Mouse (Mus musculus) limb, embryonic 11.5 days (tissue): ENCODE results near the gene Skap1. TPM values are rescaled to one million over a fixed set of nuclear protein-coding genes. Genes with fewer than 3 reads are reported as not detected.

Experiments used
- ATAC-seq: fragments of 200-750 bp; cut with Nextera tagmentation; 2 replicates; pipeline ENCODE4 v1.8.0; 2017; ENCODE audit warnings: low read depth; ENCODE audit not compliant: insufficient number of reproducible peaks, low FRiP score, low TSS enrichment
- DNase-seq: peaks from one replicate; pipeline ENCODE4 v3.0.0-alpha.2; 2015; ENCODE audit warnings: low spot score
- H3K27ac ChIP-seq: fragments of 300-500 bp; sonication (generic); replicated peaks from 2 replicates; pipeline ENCODE4 v1.5.1; 2014; ENCODE audit warnings: low read depth, mild to moderate bottlenecking, low read length
- H3K27me3 ChIP-seq: fragments of 300-500 bp; sonication (generic); 2 replicates; pipeline ENCODE4 v1.6.1; 2014; ENCODE audit warnings: mild to moderate bottlenecking, low read length, mixed read lengths; ENCODE audit not compliant: control insufficient read depth, insufficient read depth
- H3K36me3 ChIP-seq: fragments of 300-500 bp; sonication (generic); 2 replicates; pipeline ENCODE4 v1.6.1; 2014; ENCODE audit warnings: mild to moderate bottlenecking, low read length, moderate library complexity, mixed read lengths; ENCODE audit not compliant: control insufficient read depth, insufficient read depth
- H3K4me1 ChIP-seq: fragments of 300-500 bp; sonication (generic); 2 replicates; pipeline ENCODE4 v1.6.1; 2014; ENCODE audit warnings: low read length, mixed read lengths; ENCODE audit not compliant: control insufficient read depth, insufficient read depth
- H3K4me2 ChIP-seq: fragments of 300-500 bp; sonication (generic); 2 replicates; pipeline ENCODE4 v1.6.1; 2014; ENCODE audit warnings: low read depth, mild to moderate bottlenecking, moderate library complexity; ENCODE audit not compliant: severe bottlenecking
- H3K4me3 ChIP-seq: fragments of 300-500 bp; sonication (generic); 2 replicates; pipeline ENCODE4 v1.5.1; 2014; ENCODE audit warnings: low read depth, low read length
- H3K9ac ChIP-seq: fragments of 300-500 bp; sonication (generic); 2 replicates; pipeline ENCODE4 v1.6.1; 2014; ENCODE audit warnings: mild to moderate bottlenecking, low read length
- H3K9me3 ChIP-seq: fragments of 300-500 bp; sonication (generic); 2 replicates; pipeline ENCODE4 v1.6.1; 2016; ENCODE audit warnings: low read length; ENCODE audit not compliant: control insufficient read depth
- WGBS: fragments of 180-500 bp; shearing (Covaris S2); extraction: QIAGEN DNeasy Blood & Tissue Kit; methylation state at CpG from one replicate; pipeline ENCODE4 v1.1.7; 2014; 5-methylcytosine and 5-hydroxymethylcytosine counted together
- polyA plus RNA-seq: library from polyadenylated mRNA; unstranded; fragments of >200 nt; fragmentation: Nextera tagmentation; extraction: Ambion mirVana; gene quantifications from 2 replicates; pipeline ENCODE4 v1.2.1, GENCODE M21; 2014

The Skap1 gene
- polyA plus RNA-seq, 1 experiment from 2014 or later, result 0.27 TPM

DNA sequence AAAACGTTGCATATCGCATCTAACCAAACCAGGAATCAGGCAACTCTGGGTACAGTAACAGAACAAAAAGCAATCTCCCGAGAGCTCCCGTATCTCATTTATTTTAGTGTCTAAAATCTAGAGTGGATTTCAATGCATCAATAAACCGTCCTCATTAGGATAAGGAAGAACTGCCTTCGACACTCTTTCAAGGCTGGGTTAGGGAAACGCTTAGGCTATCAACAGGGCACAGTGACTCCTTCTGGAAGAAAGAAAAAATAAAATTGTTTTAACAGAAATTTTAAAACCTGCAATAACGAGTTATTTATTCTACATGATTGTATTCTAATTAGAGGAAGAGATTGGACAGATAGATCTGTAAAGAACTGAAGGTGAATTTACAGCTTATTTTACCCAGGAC is 82.0 kb downstream of the Skap1 start:
- Histone ChIP-seq H3K27me3 (peaks cover 3% of the 10 kb centered on the region; the same call in 1 of the 2 replicates), H3K9ac (no peak overlapping the region), H3K4me2 (no peak overlapping the region), H3K4me3 (no peak overlapping the region), H3K4me1 (no peaks in the 10 kb centered on the region), H3K27ac (no peak overlapping the region), H3K36me3 (no peaks in the 10 kb centered on the region), H3K9me3 (no peaks in the 10 kb centered on the region)
- DNase-seq (no peak), ATAC-seq (no peak)
- WGBS, result 70% methylated on average over 8 of the region's 8 CpGs

DNA sequence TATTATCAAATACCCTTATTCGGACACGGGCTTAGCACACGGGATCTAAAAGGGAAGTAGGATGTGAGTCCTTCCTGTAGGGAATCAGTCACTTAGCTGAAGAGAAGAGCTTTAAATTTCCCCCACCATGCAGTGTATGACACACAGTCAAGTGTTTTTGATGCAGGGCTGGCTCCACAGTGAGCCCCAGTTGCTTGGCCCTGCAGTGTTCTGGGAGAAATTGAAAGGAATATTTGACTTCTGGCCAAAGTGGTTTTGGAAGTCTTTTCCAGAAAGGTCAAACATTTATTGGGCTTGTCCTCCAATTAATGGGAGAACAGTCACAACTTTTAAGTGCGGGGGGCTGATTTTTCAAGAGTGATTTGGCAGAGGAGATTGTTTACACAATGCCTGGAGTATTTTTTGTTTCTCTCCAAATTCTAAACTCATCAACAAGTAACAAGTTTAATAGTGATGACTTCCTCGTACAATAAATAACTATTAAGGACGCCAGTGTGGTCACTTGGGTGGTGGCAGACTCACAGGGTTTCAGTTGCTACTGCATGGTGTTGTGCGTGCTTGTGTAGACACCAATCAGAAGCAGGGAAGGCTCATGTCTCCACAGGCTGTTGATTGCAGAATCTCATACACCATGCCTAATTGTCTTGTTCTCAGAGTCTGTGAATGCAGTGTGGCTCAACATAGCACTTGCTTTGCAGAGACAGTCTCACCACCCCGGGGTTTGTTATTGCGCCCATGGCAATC is 86.7 kb downstream of the Skap1 start:
- Histone ChIP-seq H3K9me3 (no peaks in the 10 kb centered on the region), H3K9ac (no peak overlapping the region), H3K27ac (no peak overlapping the region), H3K4me1 (no peaks in the 10 kb centered on the region), H3K27me3 (peaks cover 3% of the 10 kb centered on the region; the same call in 1 of the 2 replicates), H3K4me3 (no peak overlapping the region), H3K4me2 (no peak overlapping the region), H3K36me3 (no peaks in the 10 kb centered on the region)
- ATAC-seq (no peak), DNase-seq (no peak)
- 81% methylated on average over 9 of the region's 9 CpGs for WGBS

DNA sequence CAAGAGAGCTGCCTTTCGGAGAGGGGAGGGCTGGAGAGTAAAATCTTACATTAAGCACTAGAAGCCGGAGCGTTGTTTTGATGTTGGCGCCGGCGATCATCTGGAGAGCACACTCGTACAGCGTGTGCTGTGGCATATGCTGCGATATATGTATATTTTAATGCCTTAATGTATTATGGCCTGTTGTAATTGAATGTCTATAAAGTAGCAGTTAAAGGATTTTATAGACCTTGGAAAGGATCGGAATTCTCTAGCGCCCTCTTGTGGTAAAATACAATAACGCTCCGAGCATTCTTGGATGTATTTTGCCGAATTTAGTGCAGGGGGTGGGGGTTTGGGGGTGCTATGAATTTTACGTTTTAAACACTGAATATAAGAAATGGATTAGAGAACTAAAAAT is 88.7 kb downstream of the Skap1 start:
- no peak overlapping the region for H3K9ac ChIP-seq
- no peaks in the 10 kb centered on the region for H3K4me1 ChIP-seq
- H3K27me3 ChIP-seq, result peaks cover 3% of the 10 kb centered on the region; the same call in 1 of the 2 replicates
- H3K4me2 ChIP-seq, result no peak overlapping the region
- 15% methylated on average over 15 of the region's 15 CpGs for WGBS
- H3K27ac ChIP-seq, result no peak overlapping the region
- DNase-seq (peak; percentile 51), ATAC-seq (no peak)
- no peaks in the 10 kb centered on the region for H3K36me3 ChIP-seq
- H3K4me3 ChIP-seq, result no peak overlapping the region
- no peaks in the 10 kb centered on the region for H3K9me3 ChIP-seq

DNA sequence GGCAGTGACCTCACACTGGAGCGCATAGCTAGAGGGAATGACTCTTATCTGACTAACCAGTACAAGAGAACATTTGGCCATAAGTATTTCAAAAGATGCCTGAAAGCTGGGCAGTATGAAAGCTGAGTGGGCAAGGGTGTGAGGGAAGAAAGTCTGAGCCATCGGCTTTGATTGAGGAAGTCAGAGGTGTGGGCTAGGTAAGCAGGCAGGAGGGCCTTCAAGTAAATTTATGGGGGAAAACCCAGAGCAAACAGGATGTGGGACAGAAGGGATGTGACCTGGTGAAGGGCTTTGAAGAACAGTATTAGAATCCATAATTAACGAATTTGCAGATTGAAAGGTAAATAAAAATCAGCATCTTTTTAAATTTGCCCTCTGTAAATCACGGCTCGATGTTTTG is 95.8 kb downstream of the Skap1 start:
- H3K9ac ChIP-seq, result no peak overlapping the region
- DNase-seq (no peak), ATAC-seq (no peak)
- H3K36me3 ChIP-seq, result no peaks in the 10 kb centered on the region
- 61% methylated on average over 5 of the region's 5 CpGs for WGBS
- no peaks in the 10 kb centered on the region for H3K9me3 ChIP-seq
- H3K4me3 ChIP-seq, result no peak overlapping the region
- no peak overlapping the region for H3K4me2 ChIP-seq
- H3K27me3 ChIP-seq, result 0 out of 2 replicates have a peak, but pooled peaks cover 2% of the 10 kb centered on the region
- H3K27ac ChIP-seq, result no peak overlapping the region
- H3K4me1 ChIP-seq, result no peaks in the 10 kb centered on the region

DNA sequence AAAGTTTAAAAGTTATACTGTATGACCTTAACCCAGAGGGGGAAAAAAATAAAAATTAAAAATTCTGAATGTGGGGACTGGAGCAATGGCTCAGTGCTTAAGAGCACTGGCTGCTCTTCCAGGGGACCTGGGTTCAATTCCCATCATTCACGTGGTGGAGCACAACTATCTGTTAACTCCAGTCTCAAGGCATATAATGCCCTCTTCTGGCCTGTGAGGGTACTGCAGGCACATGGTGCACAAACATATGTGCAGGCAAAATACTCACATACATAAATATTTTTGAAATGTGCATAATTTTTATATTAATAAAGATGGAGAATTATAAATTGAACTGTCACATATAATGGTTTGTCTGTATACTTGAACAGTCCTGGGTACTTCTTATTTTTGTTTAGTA is 99.7 kb downstream of the Skap1 start:
- Histone ChIP-seq H3K9ac (no peak overlapping the region), H3K4me1 (no peaks in the 10 kb centered on the region), H3K9me3 (no peaks in the 10 kb centered on the region), H3K27me3 (0 out of 2 replicates have a peak, but pooled peaks cover 2% of the 10 kb centered on the region), H3K36me3 (no peaks in the 10 kb centered on the region), H3K4me3 (no peak overlapping the region), H3K27ac (no peak overlapping the region), H3K4me2 (no peak overlapping the region)
- WGBS, result 55% methylated on average over 1 of the region's 1 CpGs
- ATAC-seq (no peak), DNase-seq (no peak)

DNA sequence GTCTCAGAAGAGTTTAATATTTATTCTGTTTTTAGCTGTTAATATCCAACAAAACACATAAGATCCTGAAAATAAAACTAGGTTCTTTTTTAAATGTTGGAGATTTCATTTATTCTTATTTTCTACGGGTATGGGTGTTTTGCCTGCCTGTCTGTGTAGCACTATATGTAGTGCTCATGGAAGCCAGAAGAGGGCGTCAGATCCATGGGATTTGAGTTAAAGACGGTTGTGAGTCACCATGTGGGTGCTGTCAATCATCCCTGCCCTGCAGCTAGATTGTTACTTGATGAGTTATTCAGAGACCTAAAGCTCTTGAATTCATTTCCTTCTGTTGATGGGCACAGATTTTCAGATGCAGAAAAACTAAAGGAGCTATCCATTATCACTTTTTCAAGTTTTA is 108.1 kb downstream of the Skap1 start:
- ATAC-seq, result no peak
- no peak for DNase-seq
- H3K27ac ChIP-seq, result no peak overlapping the region
- WGBS, result 36% methylated on average over 3 of the region's 3 CpGs
- no peaks in the 10 kb centered on the region for H3K9me3 ChIP-seq
- no peaks in the 10 kb centered on the region for H3K4me1 ChIP-seq
- H3K36me3 ChIP-seq, result no peaks in the 10 kb centered on the region
- no peak overlapping the region for H3K9ac ChIP-seq
- no peak overlapping the region for H3K4me3 ChIP-seq
- H3K4me2 ChIP-seq, result no peak overlapping the region
- H3K27me3 ChIP-seq, result no peaks in the 10 kb centered on the region

DNA sequence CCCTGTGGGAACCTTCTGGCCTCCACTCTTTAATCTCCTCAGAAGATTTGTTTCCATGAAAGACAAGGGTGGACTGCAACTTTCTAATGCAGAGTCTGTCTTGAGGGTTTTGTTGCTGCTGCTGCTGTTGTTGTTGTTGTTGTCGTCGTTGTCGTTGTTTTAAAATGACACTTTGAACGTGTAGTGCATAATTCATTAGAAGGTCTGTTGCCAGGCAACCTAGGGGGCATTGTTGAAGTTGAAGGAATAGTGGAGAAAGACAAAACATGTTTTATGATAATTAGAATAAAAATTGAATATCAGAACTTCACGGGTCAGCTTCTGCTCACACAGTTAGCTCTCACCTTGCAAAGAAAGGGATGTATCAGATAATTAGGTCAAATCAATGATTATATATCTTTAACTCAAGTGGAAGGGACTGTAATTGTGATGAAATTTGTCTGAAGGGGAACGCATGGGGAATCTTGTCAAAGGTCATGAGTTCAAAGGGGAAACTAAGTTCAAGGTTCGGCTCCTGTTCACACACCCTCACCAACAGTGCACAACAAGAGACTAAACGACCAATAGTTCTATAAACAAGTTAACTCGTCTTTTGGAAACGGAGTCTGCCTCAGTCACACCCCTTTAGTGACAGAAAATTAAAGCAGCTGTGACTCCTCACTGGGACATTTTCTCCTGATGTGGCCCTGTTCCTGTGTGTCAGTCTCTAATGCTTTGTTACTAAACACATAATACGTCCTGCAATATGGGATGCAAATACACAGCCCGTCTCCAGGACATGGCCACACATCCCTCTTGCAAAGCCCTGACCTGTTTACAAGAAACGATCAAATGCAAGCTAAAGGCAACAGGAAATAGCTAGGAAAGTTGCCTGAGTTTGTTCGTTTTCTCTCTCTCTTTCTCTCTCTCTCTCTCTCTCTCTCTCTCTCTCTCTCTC is 112.4 kb downstream of the Skap1 start:
- no peak for ATAC-seq
- Histone ChIP-seq H3K4me3 (no peak overlapping the region), H3K27me3 (peaks cover 2% of the 10 kb centered on the region; the same call in 1 of the 2 replicates), H3K27ac (no peak overlapping the region), H3K9ac (no peak overlapping the region), H3K9me3 (no peaks in the 10 kb centered on the region), H3K4me1 (0 out of 2 replicates have a peak, but pooled peaks cover 3% of the 10 kb centered on the region), H3K4me2 (no peak overlapping the region), H3K36me3 (no peaks in the 10 kb centered on the region)
- 41% methylated on average over 14 of the region's 14 CpGs for WGBS
- no peak for DNase-seq

DNA sequence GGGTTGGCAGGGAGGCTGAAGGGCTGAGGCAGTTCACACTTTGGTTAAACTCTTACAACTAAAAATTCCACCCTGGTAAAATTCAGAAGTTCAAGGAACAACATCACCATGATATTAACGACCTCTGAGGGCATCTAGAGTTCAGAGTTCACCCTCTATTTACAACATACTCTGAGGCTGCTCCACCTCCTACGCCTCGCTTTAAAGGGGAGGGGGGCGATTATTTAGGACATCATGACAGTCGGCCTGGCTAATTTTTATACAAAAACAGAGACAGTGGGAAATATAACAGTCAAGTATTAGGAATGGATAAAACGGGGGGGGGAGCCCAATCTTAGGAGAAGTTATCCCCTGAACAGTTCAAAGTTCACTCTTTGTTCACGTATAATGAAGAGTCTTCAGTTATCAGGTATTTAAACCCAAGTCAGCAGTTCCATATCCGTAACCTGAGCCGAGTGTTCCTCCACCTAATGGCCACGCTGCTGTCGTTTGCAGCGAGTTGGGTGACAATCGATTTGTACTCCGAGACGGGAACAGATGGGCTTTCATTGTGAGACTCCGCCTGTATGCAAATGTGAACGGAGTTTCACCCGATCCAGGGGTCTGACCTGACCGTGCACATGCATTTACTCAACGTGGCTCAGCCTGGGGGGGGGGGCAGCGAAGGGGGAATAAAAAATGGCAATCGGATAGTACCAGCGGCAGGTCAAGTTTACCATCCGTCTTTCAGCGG is 114.3 kb downstream of the Skap1 start:
- Histone ChIP-seq H3K36me3 (no peaks in the 10 kb centered on the region), H3K27me3 (peaks cover 2% of the 10 kb centered on the region; the same call in 1 of the 2 replicates), H3K4me3 (no peak overlapping the region), H3K9ac (no peak overlapping the region), H3K4me1 (0 out of 2 replicates have a peak, but pooled peaks cover 3% of the 10 kb centered on the region), H3K9me3 (no peaks in the 10 kb centered on the region), H3K27ac (no peak overlapping the region), H3K4me2 (peak overlapping the region; percentile 36)
- WGBS, result 11% methylated on average over 25 of the region's 25 CpGs
- DNase-seq (peak; percentile 50), ATAC-seq (no peak)
